Mouse (Mus musculus) frontal cortex, adult 2 months (tissue): ENCODE measurements around the gene Zfp809. TPM values are rescaled to one million over a fixed set of nuclear protein-coding genes. Genes with fewer than 3 reads are reported as not detected.
"Not testable (repeated sequence)": the region's sequence is repeated elsewhere in the genome, so short reads cannot be mapped to it uniquely, and the experiment has no call there.

Source experiments
- DNase-seq, 2 experiments: peaks; one replicate each; pipeline ENCODE4 v3.0.0; 2022; ENCODE audit warnings: low spot score in 1 of 2; ENCODE audit errors: extremely low spot score in 1 of 2
- polyA plus RNA-seq: library from polyadenylated mRNA; depleted of rRNA; stranded (reverse); fragments of >200 nt; gene quantifications from 2 replicates; pipeline ENCODE4 v1.2.3, GENCODE M21; 2012; rRNA removed

Gene Zfp809
- 16.8 and 17.4 TPM in 2 replicates for polyA plus RNA-seq

DNA sequence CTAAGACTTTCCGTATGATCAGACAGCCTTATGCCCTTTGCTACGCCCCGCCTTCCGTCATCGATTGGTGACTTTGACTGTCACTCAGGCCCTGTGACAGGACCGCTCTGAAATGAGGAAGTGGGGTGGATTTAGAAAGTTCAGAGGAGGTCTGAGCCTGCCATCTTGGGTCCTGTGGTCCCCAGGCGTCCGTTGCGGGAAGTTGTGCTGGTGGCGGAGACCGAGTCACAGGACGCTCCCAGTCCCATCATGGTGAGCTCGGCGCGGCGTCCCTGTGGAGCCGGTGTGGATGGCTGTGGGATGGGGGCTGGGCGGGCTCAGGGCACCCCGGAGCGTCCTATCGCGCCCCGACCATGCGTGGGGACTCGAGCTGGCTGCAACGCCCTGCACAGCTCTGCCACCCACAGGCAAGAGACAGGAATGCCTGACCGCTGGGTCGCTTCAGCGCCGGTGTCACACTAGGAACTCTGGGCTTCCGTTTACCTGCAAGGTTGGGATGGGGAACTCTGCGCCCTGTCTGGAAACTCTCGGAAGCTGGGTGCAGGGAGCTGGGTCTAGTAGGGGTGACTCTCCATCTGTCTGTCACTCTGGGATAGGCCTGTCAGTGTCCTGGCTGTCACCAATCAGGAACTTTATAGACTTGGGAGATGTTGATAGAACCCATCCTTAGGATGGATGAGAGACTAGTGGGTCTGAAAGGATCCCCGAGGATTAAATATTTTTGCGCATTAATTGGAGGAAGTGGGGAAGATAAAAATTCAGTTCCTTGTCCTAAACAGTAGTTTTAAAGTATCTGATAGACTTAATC lies at the start of gene Zfp809:
TSS of gene Zfp809 (plus strand) at position 134 of the 808 bp plus-strand sequence.
- peak; percentile 98 to 100 for DNase-seq

DNA sequence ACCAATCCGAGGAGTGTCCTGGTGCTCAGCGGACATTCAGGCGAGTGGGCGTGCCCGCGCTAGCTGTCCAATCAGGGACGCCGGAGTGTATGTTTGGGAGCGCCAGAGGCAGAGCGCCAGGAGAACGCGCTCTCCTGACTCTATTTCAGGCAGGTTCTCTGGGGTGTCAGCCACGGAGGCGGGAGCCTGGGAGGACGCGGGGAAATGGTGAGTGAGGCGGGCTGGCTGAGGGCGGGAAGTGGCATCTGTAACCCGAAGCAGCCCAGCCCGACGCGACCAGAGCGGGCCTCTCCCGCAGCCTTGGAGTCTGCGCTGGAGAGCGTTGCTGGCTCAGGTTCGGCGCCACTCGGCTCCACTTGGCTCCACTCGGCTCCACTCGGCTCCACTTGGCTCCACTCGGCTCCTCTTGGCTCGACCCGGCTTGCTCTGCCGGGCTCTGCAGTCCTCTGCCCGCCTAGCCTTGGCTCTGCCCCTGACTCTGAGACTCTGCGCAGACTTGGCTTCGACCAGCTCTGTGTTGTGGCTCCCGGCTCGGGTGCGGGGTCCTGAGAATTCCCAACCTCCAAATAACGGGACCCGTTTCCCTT lies 37.4 kb upstream of the Zfp809 start, which contains the start of gene Zfp872:
TSS of gene Zfp872 (plus strand) at position 66 of the 587 bp plus-strand sequence.
- peak in 1 of 2 experiments; percentile 31 for DNase-seq

DNA sequence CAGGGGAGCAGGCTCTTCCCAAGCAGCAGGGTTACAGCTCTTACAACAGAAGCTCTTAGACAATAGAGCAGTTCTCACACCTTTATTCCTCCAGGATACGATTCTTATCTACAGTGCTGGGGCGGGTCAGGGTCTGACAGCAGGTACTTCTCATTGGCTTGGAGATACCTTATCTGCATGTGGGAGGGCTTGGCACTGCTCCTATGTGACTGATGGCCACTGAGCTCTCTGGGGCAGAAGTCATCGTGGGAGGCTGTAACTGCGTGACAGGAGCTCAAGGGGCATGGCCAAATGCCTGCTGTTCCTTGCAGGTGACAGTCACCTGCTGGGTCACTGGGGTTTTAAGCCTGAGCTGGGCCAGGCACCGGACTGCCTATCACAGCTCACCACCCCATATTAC lies 29.1 kb upstream of the Zfp809 start:
- DNase-seq: no peak

DNA sequence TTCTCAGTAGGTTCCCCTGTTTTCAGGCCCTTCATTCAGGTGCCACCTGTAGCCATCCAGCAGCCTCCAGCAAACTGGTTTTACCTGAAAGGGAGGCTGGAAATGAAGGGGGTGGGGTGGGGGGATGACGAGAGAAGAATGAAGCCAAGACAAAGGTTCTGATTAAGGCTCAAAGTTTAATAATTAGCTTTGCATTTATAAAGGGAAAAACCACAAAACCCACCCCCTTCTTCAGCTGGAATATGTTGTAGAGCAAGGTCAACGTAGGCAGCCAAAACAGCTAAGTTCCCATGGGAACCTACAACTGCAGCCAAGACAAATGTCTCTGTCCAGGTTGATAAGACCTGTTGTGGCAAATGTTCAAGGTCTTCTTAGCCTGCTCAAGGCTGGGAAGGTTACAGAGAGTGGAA lies 11.7 kb upstream of the Zfp809 start:
- DNase-seq: no peak

DNA sequence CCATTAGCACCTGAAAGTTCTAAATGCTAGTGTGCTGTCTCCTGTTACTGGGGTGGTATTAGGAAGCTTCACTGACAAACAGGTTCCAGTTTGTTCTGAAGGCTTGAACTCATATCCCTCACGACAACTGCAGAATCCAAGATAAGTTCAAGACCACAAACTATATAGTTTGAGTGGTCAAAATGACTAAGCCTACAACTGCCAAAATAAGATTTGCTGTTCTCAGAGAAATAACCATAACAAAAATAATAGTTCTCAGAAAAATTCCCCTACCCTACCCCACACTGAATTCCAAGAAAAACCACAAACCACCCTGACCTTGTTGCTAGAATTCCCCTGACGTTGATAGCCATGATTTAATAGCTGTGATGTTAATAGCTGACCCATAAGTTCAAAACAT lies 11.0 kb upstream of the Zfp809 start:
- DNase-seq: no peak

DNA sequence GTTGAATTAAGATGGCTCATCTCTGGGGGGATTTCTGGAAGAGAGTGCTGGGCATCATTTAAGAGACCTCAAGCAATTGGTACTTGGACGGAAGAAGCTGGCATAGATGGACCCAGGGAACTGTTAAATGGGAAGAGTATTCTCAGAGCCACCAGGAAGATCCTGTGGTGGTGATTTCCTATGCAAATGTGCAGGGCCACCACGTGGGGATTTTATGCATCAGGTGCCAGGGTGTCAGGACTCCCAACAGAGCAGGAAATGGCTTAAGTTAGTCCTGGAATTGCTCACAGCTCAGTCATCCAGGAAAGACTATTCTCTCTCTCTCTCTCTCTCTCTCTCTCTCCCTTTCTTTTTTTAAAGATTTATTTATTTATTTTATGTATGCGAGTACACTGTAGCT lies 8.8 kb upstream of the Zfp809 start:
- no peak for DNase-seq

DNA sequence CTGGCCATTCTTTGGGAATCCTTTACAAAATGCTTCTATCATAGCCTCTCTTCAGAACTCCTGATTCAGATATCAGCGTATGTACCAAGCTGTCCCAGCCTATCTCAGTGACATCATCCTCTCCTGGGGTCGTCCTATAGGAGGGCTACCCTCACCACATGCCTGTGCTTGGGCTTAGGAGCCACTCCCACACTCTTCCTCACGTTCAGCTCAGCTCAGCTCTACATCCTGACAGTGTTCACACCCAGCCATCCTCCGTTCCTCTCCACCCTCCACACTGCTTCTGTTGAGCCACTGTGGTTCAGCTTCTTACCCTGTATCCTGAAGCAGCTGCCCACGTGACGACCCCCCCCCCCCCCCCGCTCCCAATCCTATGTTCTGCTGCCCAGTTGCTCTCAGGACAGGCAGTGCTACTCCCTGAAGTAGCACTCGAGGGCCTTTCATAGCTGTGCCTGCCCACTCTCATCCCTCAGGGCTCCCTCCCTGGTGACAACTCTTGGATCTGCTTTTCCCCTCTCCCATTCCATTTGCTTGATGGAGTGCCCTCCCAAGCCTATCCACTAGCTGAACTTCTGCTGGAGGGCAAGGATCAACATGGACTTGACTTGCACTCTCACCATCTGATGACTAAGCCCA lies 7.5 kb upstream of the Zfp809 start:
- DNase-seq: no peak

DNA sequence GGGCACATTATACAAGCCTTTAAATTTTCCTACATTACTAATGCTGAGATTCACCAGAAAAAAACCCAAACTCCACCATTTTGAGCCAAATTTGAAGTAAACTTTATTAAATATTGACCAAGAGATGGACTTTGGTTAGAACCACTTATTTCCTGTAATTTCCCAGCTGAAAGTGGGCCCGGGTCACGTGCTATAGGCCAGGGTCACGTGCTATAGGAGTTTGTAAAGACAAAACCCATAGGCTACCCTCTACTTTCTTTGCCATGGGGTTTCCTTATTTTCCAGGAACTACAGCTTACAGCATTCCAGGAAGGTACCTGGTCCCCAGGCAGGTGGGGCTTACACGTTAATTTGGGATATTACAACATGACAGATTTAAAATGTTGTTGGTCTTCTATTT lies 1.4 kb upstream of the Zfp809 start:
- no peak for DNase-seq

DNA sequence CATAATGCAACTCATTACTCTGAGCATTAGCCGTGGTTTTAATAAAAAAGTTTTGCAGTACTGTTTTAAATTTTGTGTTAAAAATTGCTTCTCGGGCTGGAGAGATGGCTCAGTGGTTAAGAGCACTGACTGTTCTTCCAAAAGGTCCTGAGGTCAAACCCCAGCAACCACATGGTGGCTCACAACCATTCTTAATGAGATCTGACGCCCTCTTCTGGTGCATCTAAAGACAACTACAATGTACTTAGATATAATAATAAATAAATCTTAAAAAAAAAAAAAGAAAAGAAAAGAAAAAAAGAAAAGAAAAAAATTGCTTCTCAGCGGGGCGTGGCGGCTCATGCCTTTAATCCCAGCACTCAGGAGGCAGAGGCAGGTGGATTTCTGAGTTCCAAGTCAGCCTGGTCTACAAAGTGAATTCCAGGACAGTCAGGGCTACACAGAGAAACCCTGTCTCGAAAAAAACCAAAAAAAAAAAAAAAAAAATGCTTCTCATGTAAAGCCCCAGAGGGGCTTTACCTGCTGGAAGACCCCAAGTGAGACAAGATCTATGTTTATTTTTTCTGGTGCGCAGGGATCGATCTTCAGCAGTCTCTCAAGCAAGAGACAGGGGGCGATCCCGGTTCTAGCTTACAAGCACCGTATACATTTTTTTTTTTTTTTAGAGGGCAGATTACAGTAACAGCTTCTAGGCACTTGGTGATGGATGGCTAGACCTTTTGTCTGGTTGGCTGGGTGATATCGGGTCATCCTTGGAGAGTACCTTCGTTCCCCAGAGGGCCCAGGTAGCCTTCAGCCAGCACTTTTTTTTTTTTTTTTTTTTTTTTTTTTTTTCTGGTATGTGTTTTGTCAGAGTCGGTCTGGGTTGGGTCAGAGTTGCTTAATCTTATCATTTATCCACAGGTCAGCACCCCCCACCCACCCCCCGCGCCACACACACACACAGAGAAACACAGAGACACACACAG lies 694 bp upstream of the Zfp809 start:
- DNase-seq: peak in 1 of 2 experiments; percentile 17

DNA sequence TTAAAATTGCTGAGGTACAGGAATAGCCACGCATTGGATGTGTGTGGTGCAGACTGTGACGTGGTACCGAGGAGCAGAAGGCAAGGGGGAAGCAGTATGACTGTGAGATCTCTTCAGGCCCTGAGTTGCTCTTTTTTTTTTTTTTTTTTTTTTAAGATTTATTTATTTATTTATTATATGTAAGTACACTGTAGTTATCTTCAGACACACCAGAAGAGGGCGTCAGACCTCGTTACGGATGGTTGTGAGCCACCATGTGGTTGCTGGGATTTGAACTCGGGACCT lies 817 bp downstream of the Zfp809 start:
- not testable (repeated sequence) for DNase-seq

DNA sequence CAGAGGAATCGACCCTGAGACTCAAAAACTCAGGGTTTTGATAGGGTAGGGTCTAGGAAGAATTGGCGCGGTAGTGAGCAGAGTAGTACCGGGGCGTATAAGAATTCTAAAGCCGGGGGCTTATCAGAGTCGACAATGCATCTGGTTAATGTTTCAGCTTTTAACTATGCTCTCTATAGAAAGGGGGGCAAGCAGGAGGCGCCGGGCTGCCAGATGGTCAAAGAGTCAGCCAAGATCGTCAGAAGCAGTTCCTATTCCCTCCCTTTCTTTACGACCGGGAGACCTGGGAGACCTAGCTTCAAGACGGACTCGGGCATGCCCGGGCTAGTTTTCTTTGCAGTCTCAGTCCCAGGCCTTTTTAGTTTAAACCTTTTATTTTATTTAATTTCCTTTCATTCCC lies 1.3 kb downstream of the Zfp809 start:
- no peak for DNase-seq

DNA sequence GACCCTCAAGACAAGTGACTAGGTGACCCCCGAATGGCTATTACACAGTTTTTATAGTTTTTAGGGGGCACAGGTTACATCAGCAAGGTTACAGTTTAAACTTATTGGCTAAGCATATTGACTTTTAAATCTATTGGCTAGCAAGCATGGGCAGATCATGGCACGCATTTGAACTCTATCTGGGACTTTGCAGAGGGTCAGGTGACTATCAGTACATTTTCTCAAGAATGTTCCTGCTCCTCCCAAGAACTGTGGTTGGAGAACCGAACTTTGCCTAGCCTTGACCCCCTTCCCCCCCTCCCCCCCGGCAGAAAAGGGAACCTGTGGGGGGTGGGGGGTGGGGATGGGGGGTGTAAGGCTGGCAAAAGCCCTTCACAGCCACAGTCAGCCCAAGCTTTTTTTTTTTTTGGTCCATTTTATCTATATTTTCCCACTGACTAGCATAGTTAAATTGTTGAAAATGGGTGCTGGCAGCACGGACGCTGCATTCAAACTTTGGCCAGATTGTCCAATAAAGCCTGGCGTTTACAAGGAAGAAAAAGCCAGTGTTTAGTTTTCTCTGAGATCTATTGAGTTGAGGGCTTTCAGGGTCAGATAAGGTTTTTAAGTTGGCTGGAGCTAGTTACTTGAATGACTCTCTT lies 4.0 kb downstream of the Zfp809 start:
- no peak for DNase-seq

DNA sequence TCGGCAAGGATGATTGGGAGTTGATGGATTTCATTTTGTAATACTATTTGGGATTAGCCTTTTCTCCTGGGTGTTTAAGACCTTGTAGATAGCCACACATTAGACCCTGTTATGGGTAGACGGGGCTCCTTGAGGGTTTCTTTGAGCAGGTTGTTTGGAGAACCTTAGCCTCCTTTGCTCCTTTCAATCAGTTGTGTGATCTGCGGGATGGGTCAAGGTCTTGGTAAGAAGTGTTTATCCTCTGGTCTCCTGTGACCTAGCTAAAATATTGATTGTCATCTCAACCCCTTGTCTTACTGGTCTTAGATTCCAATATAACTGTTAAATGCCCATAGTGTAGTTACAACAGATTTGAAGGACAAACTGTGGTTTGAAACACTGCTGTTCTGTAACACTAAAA lies 4.5 kb downstream of the Zfp809 start:
- no peak for DNase-seq

DNA sequence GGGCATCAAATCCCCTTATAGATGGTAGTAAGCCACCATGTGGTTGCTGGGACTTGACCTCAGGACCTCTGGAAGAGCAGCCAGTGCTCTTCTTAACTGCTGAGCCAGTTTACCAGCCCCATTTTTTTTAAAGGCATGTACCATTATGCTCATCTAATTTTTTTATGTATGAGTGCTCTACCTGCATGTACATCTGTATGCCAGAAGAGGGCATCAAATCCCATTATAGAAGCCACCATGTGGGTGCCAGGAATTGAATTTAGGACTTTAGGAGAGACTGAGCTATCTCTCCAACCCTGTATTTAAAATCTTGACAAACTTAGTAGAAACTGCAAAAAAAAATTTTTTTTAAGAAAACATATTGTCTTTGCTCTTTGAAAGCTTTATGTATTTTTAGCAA lies 5.0 kb downstream of the Zfp809 start:
- DNase-seq: peak in 1 of 2 experiments; percentile 10

DNA sequence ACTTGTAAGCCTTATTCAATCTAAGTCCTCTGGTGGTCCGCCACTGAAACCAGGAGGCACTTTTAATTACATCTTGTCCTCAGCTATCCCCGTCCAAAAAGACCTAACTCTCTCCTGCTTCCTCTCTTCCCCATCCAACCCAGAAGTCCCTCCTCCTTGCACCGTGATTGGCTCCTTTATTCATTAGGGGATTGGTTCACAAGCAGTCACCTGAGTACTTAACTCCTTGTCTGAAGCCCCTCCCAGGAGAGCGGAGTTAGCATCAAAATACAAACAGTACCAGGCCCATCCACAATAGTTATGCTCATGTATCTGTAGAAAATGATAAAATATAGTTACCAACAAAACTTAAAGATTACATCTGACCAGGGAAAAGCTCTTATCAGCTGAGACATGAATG lies 14.5 kb downstream of the Zfp809 start:
- no peak for DNase-seq

DNA sequence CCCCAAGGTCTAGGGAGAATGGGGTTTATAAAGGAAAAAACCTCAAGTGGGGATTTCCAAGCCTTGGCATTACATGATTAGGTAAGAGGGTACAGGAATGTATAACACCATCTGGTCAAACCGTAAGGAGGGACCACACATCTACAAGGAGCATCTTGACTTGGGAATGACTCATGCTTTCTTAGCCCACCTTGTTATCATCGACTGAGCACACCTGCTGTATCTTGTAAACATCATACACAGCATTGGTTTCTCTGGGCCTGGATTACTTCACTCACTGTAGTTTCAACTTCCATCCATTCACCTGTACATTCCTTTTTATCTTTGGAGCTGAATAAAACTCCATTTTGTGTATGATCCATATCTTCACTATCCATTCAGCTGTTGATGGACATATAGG lies 18.7 kb downstream of the Zfp809 start:
- no peak for DNase-seq

DNA sequence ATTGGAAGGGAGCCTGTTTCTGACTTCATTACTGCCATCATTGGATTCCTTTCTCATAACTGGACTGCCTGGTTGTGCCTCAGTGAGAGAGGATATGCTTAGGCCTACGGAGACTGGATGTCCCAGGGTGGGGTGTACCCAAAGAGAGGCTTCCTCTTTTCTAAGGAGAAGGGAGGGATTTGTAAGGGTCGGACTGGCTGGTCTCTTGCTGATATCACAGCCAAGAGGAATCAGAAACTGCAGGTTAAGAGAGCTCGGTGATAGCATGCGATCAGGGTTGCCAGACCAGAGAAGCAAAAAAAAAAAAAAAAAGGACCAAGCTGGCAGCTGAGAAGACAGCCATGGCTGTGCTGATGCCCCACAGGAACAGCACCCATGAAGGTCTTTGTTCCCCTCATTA lies 31.1 kb downstream of the Zfp809 start:
- no peak for DNase-seq

DNA sequence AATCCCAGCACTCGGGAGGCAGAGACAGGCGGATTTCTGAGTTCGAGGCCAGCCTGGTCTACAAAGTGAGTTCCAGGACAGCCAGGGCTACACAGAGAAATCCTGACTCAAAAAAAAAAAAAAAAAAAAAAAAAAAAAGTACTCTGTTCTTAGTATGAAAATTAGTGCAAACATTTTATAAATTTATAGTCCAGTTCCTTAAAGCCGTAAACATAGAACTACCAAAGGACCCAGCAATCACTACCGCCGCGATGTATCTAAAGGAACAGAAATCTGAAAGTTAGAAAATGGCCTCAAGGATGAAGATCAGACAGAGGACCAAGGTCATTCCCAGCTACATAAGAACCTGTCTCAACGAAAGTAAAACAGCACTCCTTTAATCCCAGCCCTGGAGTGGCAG lies 33.3 kb downstream of the Zfp809 start:
- no peak for DNase-seq

DNA sequence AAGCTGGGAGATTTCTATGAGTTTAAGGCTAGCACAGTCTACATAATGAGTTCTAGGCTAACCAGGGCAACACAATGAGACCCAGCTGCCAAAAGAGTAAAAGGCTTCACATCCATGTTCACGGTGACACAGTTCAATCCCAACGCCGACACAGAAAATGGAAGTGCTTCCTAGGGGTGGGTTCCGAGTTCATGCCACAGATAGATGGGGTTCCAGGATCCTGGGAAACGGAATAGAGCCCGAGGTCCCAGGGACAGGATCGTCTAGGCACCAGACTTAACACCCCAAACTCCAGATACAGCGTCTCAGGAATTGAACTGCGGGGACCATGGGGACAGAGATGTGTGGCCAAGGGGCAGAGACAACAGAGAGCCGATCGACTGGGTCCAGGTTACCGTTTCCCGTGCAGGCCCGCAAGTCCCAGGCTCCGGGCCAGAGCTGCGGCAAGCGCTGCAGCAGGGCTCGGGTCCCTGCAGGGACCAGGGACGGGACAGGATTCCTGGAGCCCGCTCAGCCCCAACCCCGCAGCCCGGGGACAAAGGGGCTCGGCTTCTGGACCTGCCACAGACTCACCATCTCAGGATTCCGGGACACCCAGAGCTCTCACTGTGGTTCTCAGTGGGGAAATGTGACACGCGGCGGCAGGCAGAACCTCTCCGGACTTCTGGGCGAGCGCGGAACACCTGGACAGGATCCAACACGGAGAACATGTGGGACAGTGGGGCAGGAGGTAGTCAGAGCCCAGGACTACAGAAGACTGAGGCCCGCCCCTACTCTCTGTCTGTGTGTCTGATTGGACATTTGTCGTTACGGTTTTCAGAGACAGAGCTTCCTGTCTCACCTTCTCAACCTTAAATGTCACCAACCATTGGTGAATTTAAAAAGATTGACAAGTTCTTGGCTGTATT lies 33.9 kb downstream of the Zfp809 start, which contains the start of gene Zfp599:
TSS of gene Zfp599 (minus strand) at position 712 of the 908 bp plus-strand sequence.
- peak; percentile 75 to 79 for DNase-seq
